Mouse (Mus musculus) brain, embryonic 14.5 days (tissue): ENCODE data around the gene Ttll11.

Experiments
- CTCF ChIP-seq: fragments of 200-500 bp; IDR thresholded peaks from 2 replicates; pipeline ENCODE4 v1.5.1; 2012; ENCODE audit warnings: inconsistent platforms, mild to moderate bottlenecking, moderate library complexity, borderline replicate concordance; ENCODE audit not compliant: insufficient read depth, insufficient read length; ENCODE audit errors: extremely low read depth
- POLR2A ChIP-seq: fragments of 200-500 bp; IDR thresholded peaks from 2 replicates; pipeline ENCODE4 v1.6.1; 2012; ENCODE audit warnings: mild to moderate bottlenecking, inconsistent platforms, borderline replicate concordance; ENCODE audit not compliant: poor library complexity, insufficient read depth, insufficient read length, severe bottlenecking; ENCODE audit errors: extremely low read depth

DNA sequence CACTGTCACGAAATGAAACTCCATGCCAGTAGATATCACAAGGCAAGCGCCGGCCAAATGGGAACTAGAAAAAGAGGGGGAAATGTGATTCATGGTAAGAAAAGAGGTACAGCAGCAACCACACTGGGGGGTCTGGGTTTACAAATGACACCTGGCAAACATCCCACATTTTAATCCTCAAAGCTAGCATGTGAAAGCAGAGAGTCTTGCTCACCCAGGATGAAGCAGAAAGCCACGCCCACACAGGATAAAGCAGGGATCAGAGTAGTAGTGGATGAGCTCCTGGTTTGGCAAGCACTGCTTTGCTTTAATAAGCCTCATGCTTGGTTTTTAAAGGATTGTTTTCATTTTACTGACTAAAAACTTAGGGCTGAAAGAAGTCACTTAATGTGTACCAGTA is 34.8 kb downstream of the Ttll11 start:
- TF ChIP-seq CTCF (no peak), POLR2A (no peak)
